Mouse (Mus musculus): ENCODE results near the gene Slc36a2. TPM values are rescaled to one million over a fixed set of nuclear protein-coding genes. Genes with fewer than 3 reads are reported as not detected.

The Slc36a2 gene
- total and polyA plus RNA-seq, 2 experiments = not detected

DNA sequence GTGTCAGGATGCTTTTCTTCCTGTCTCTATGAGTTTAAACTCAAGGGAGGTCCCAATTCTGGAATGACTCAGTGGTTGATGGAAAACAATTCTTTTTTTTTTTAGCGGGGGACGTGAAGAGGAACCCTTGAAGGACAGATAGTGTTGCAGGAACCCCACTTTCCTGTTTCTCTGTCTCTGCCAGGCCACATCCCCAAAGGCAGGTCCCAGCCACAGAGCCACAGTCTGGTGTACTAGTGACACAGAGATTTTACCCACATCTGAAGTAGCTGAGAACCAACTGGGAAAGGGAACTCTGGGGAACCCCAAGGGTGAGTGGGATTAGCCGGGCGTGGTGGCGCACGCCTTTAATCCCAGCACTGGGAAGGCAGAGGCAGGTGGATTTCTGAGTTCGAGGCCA is 19.1 kb downstream of the Slc36a2 start:
- Histone ChIP-seq H3K27me3 (ENCODE audit: control insufficient read depth, insufficient read depth, low read length) (0 out of 2 replicates have a peak, but pooled peaks cover 7% of the 10 kb centered on the region), H3K4me3 (ENCODE audit: insufficient read depth, low read depth, low read length) (no peak overlapping the region), H3K36me3 (ENCODE audit: control insufficient read depth, insufficient read depth, low read length) (no peaks in the 10 kb centered on the region), H3K27ac (replicated peaks; ENCODE audit: insufficient read depth, low read depth, low read length) (no peak overlapping the region), H3K4me1 (ENCODE audit: control insufficient read depth, insufficient read depth, low read length) (peaks cover 6% of the 10 kb centered on the region), H3K79me2 (ENCODE audit: control insufficient read depth, insufficient read depth, low read length) (no peaks in the 10 kb centered on the region), H3K9ac (ENCODE audit: low read depth, low read length) (no peak overlapping the region)
- WGBS = 91% methylated on average over 7 of the region's 7 CpGs
- no peak for DNase-seq (ENCODE audit: extremely low read depth, low read depth, low spot score)
- TF ChIP-seq CTCF (IDR thresholded peaks at IDR 0.05; ENCODE audit: low read depth, low read length) (no peak), POLR2A (IDR thresholded peaks at IDR 0.05; ENCODE audit: extremely low read depth, insufficient read depth, low read length) (no peak)

DNA sequence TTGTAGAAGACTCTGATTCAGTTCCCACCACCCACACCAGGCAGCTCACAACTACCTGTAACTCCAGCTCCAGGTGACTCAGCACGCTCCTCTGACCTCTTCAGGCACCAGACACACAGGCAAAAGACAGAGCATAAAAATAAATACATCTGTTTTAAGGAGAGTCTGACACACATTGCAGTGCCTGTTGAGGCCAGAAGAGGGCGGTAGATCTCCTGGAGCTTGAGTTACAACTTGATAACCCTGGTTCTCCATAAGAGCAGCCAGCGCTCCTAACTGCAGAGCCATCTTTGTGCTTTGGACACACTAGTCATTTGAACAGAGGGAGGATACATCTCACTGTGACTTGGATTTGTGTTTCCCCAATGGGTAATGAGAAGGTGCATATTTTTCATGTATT is 20.2 kb downstream of the Slc36a2 start:
- no peaks in the 10 kb centered on the region for H3K36me3 ChIP-seq (ENCODE audit: control insufficient read depth, insufficient read depth, low read length)
- 0 out of 2 replicates have a peak, but pooled peaks cover 7% of the 10 kb centered on the region for H3K27me3 ChIP-seq (ENCODE audit: control insufficient read depth, insufficient read depth, low read length)
- 58% methylated on average over 3 of the region's 3 CpGs for WGBS
- peaks cover 7% of the 10 kb centered on the region for H3K4me1 ChIP-seq (ENCODE audit: control insufficient read depth, insufficient read depth, low read length)
- no peak overlapping the region for H3K27ac ChIP-seq (replicated peaks; ENCODE audit: insufficient read depth, low read depth, low read length)
- H3K79me2 ChIP-seq (ENCODE audit: control insufficient read depth, insufficient read depth, low read length) = no peaks in the 10 kb centered on the region
- peak; percentile 44 for DNase-seq (ENCODE audit: extremely low read depth, low read depth, low spot score)
- no peak overlapping the region for H3K4me3 ChIP-seq (ENCODE audit: insufficient read depth, low read depth, low read length)
- peak; percentile 62; the same call in 1 of the 2 replicates for TF ChIP-seq CTCF (IDR thresholded peaks at IDR 0.05; ENCODE audit: low read depth, low read length)
- TF ChIP-seq POLR2A (IDR thresholded peaks at IDR 0.05; ENCODE audit: extremely low read depth, insufficient read depth, low read length) = no peak
- no peak overlapping the region for H3K9ac ChIP-seq (ENCODE audit: low read depth, low read length)

DNA sequence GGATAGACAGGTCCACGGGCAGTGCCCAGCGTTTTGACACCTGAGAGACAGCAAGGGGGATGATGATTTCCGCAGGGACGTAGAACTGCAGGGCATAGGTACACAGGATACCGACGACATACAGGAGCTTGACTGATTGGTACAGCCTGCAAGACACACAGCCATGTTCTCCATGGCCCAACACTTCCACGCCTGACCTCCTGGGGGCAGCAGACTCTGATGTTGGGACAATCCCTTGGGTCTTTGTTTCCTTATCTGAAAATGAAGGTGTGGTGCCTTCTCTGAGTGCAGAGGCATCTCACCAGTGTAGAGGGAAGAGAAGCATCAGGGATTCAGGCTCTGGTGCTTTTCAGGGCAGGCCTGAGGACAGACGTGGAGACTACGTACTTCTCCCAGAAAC is 22.2 kb downstream of the Slc36a2 start:
- H3K4me3 ChIP-seq (ENCODE audit: insufficient read depth, low read depth, low read length) = no peak overlapping the region

DNA sequence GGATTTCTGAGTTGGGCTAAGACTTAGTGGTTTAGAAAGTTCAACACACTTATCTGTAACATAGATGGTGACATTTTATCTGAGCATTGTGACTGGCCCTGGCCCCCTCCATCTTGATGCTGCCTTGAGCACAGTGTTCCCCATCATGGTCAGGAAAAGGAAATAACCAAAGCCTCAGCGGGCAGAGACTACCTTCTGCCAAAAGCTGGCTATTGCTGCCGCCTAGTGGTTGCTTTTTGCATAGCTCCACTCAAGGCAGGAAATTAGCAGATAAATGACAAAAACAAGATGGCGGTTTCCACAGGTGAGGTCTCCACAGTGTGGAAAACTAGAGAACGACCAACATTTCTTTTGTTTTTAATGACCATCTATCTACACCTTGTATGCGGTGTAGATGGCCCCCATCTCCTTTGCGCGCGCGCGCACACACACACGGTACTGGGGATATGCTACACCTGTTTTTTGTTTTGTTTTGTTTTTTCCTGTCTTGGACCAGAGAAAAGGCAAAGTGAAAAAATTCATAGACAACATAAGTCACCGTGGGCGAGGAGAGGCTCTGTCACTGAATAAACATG is 26.0 kb downstream of the Slc36a2 start:
- Histone ChIP-seq H3K4me1 (ENCODE audit: control insufficient read depth, insufficient read depth, low read length) (peaks cover 2% of the 10 kb centered on the region), H3K9ac (ENCODE audit: low read depth, low read length) (no peak overlapping the region), H3K4me3 (ENCODE audit: insufficient read depth, low read depth, low read length) (no peak overlapping the region), H3K27ac (replicated peaks; ENCODE audit: insufficient read depth, low read depth, low read length) (no peak overlapping the region), H3K79me2 (ENCODE audit: control insufficient read depth, insufficient read depth, low read length) (no peaks in the 10 kb centered on the region), H3K27me3 (ENCODE audit: control insufficient read depth, insufficient read depth, low read length) (0 out of 2 replicates have a peak, but pooled peaks cover 3% of the 10 kb centered on the region), H3K36me3 (ENCODE audit: control insufficient read depth, insufficient read depth, low read length) (no peaks in the 10 kb centered on the region)
- TF ChIP-seq CTCF (IDR thresholded peaks at IDR 0.05; ENCODE audit: low read depth, low read length) = peak; percentile 69
- TF ChIP-seq POLR2A (IDR thresholded peaks at IDR 0.05; ENCODE audit: extremely low read depth, insufficient read depth, low read length) = no peak
- peak; percentile 55 for DNase-seq (ENCODE audit: extremely low read depth, low read depth, low spot score)
- 58% methylated on average over 13 of the region's 13 CpGs for WGBS

More for the DNA sequence above, 22.2 kb downstream of the Slc36a2 start:
- Histone ChIP-seq H3K36me3 (ENCODE audit: control insufficient read depth, insufficient read depth, low read length) (no peaks in the 10 kb centered on the region), H3K4me1 (ENCODE audit: control insufficient read depth, insufficient read depth, low read length) (peaks cover 2% of the 10 kb centered on the region), H3K27me3 (ENCODE audit: control insufficient read depth, insufficient read depth, low read length) (0 out of 2 replicates have a peak, but pooled peaks cover 7% of the 10 kb centered on the region), H3K9ac (ENCODE audit: low read depth, low read length) (no peak overlapping the region), H3K27ac (replicated peaks; ENCODE audit: insufficient read depth, low read depth, low read length) (no peak overlapping the region), H3K79me2 (ENCODE audit: control insufficient read depth, insufficient read depth, low read length) (no peaks in the 10 kb centered on the region)
- WGBS = 44% methylated on average over 9 of the region's 9 CpGs
- TF ChIP-seq CTCF (IDR thresholded peaks at IDR 0.05; ENCODE audit: low read depth, low read length) (peak; percentile 89), POLR2A (IDR thresholded peaks at IDR 0.05; ENCODE audit: extremely low read depth, insufficient read depth, low read length) (no peak)
- peak; percentile 15 for DNase-seq (ENCODE audit: extremely low read depth, low read depth, low spot score)

DNA sequence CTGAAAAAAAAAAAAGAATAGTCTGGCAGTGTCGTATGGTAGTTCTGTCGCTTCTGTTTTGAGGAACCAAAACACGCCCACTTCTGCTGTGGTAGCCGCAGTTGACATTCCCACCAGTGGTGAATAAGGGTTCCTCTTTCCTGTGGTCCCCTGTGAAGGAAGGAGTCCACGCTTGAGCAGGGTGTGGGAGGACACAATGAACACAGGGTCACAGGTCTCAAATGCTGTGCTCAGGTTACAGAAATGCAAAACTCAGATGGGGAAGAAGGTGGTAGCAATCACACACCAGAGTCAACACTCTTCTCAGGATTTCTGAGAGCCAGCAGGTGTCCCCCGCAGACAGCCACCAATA is 29.8 kb downstream of the Slc36a2 start:
- Histone ChIP-seq H3K9ac (ENCODE audit: low read depth, low read length) (no peak overlapping the region), H3K27me3 (ENCODE audit: control insufficient read depth, insufficient read depth, low read length) (no peaks in the 10 kb centered on the region), H3K4me1 (ENCODE audit: control insufficient read depth, insufficient read depth, low read length) (peaks cover under 1% of the 10 kb centered on the region), H3K36me3 (ENCODE audit: control insufficient read depth, insufficient read depth, low read length) (no peaks in the 10 kb centered on the region), H3K4me3 (ENCODE audit: insufficient read depth, low read depth, low read length) (no peak overlapping the region), H3K27ac (replicated peaks; ENCODE audit: insufficient read depth, low read depth, low read length) (peak overlapping the region; percentile 13; the same call in 1 of the 2 replicates), H3K79me2 (ENCODE audit: control insufficient read depth, insufficient read depth, low read length) (no peaks in the 10 kb centered on the region)
- 79% methylated on average over 6 of the region's 6 CpGs for WGBS
- TF ChIP-seq POLR2A (IDR thresholded peaks at IDR 0.05; ENCODE audit: extremely low read depth, insufficient read depth, low read length) (no peak), CTCF (IDR thresholded peaks at IDR 0.05; ENCODE audit: low read depth, low read length) (no peak)
- DNase-seq (ENCODE audit: extremely low read depth, low read depth, low spot score) = peak; percentile 45

DNA sequence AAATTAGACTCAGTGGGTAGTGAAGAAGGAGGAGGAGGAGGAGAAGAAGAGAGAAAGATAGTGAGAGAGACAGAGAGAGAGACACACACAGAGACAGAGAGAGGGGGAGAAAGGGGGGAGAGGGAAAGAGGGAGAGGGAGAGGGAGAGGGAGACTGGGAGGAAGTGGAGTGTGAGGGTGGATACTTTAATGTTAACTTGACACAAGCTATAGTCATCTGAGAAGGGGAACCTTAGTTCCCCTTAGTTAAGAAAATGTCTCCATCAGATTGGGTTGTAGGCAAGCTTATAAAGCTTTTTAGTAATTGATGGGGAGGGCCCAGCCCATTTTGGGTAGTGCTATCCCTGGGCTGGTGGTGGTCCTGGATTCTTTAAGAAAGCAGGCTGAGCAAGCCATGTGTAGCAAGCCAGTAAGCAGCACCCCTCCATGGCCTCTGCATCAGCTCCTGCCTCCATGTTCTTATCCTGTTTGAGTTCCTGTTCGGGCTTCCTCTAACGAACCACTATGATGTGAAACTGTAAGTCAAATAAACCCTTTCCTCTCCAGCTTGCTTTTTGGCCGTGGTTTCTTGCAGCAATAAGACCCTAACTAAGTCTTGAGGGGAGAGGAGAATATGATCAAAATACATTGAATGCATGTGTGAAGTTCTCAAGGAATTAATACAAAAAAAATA is 30.3 kb downstream of the Slc36a2 start:
- Histone ChIP-seq H3K36me3 (ENCODE audit: control insufficient read depth, insufficient read depth, low read length) (no peaks in the 10 kb centered on the region), H3K4me3 (ENCODE audit: insufficient read depth, low read depth, low read length) (no peak overlapping the region), H3K9ac (ENCODE audit: low read depth, low read length) (no peak overlapping the region), H3K27me3 (ENCODE audit: control insufficient read depth, insufficient read depth, low read length) (no peaks in the 10 kb centered on the region), H3K4me1 (ENCODE audit: control insufficient read depth, insufficient read depth, low read length) (no peaks in the 10 kb centered on the region), H3K79me2 (ENCODE audit: control insufficient read depth, insufficient read depth, low read length) (no peaks in the 10 kb centered on the region), H3K27ac (replicated peaks; ENCODE audit: insufficient read depth, low read depth, low read length) (peak overlapping the region; percentile 36; the same call in 1 of the 2 replicates)
- TF ChIP-seq POLR2A (IDR thresholded peaks at IDR 0.05; ENCODE audit: extremely low read depth, insufficient read depth, low read length) (no peak), CTCF (IDR thresholded peaks at IDR 0.05; ENCODE audit: low read depth, low read length) (no peak)
- WGBS = 46% methylated on average over 3 of the region's 3 CpGs
- DNase-seq (ENCODE audit: extremely low read depth, low read depth, low spot score) = peak; percentile 18
